Mouse (Mus musculus) stomach, postnatal 0 days (tissue): ENCODE data around the gene Cebpg.

ENCODE experiments used
- CTCF ChIP-seq: IDR thresholded peaks from 2 replicates; pipeline ENCODE4 v1.5.1; 2016; ENCODE audit warnings: antibody characterized with exemption, low read depth, mild to moderate bottlenecking, moderate library complexity
- EP300 ChIP-seq: optimal IDR thresholded peaks from 2 replicates; pipeline ENCODE3; 2016; ENCODE audit warnings: antibody characterized with exemption

DNA sequence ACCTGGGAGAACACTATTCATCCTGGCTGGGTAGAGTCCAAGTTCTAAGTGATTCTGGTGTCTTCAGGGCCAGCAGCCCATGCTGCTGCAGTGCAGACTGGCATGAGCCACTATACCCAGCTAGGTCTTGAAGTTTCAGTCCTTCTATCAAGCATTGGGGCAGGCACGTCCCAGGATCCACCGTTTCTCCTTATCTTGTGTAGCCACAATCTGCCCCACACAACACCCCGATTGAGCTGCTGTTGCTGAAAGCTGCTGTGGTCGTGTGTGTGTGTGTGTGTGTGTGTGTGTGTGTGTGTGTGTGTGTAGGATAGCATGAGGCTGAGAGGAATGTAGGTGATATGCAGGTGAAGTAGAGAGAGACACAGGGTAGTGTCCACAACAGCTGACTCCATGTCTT is 20.8 kb downstream of the Cebpg start:
- no peak for TF ChIP-seq CTCF
- no peak for TF ChIP-seq EP300
